In the genomic region with DNA sequence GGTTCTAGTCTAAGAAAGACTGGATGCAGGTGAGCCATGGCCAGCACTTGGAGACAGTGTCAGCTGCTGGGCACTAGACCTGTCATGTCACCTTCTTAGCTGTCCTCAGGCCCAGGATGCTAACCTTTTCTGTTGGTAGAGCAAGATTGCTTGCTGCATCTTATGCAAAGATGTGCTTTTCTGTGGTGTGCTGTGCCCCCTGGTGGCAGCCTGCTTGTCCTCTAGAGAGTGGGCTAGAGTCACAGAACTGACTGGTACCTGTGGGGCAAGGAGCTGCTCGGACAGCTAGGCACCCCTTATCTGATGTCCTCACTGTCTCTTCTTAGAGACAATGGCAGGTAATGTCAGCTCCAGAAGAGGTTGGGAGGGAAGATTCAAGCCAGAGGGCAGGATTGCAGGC, we compare ENCODE assay signal across 8 mouse cellular contexts. TPM values are rescaled to one million over a fixed set of nuclear protein-coding genes. Genes with fewer than 3 reads are reported as not detected.
DNase-seq lines count a peak whose midpoint lies in the region; ATAC-seq and TF ChIP-seq lines count a peak whose summit lies in the region.

No protein-coding gene starts in this region.

- H3K36me3 ChIP-seq in forebrain, embryonic 12.5 days (replicated peaks): peaks cover 65% of the 10 kb centered on the region
- peaks cover 79% of the 10 kb centered on the region for H3K36me3 ChIP-seq in hindbrain, embryonic 10.5 days

- peak; percentile 93 for TF ChIP-seq CTCF in lung, adult 2 months (IDR thresholded peaks at IDR 0.05; ENCODE audit: insufficient read depth, low read length)
- peak; percentile 23; the same call in 1 of the 2 replicates for TF ChIP-seq CTCF in olfactory bulb, adult 2 months (IDR thresholded peaks at IDR 0.05; ENCODE audit: insufficient read depth, low read depth, low read length)

- ATAC-seq in cerebellum, adult (ENCODE audit: insufficient number of reproducible peaks, low FRiP score, low TSS enrichment): peak; percentile 65
- ATAC-seq in forebrain, embryonic 12.5 days (ENCODE audit: low FRiP score): 0 out of 2 replicates have a peak, but pooled peaks have one; percentile 53

- no peaks in the 10 kb centered on the region for H3K4me1 ChIP-seq in forebrain, embryonic 12.5 days
- no peaks in the 10 kb centered on the region for H3K4me1 ChIP-seq in hindbrain, embryonic 10.5 days (replicated peaks)
- no peaks in the 10 kb centered on the region for H3K4me1 ChIP-seq in lung, adult 2 months (ENCODE audit: control insufficient read depth, insufficient read depth, low read length)
- H3K4me1 ChIP-seq in olfactory bulb, adult 2 months (ENCODE audit: control insufficient read depth, insufficient read depth, low read length): no peaks in the 10 kb centered on the region

- WGBS in forebrain, embryonic 12.5 days: 57% methylated on average over 1 of the region's 1 CpGs
- 56% methylated on average over 1 of the region's 1 CpGs for WGBS in hindbrain, embryonic 10.5 days
- WGBS in lung, adult 2 months: 49% methylated on average over 1 of the region's 1 CpGs
- 64% methylated on average over 1 of the region's 1 CpGs for WGBS in olfactory bulb, adult 2 months

- H3K9ac ChIP-seq in forebrain, embryonic 12.5 days: no peak overlapping the region

- no peaks in the 10 kb centered on the region for H3K9me3 ChIP-seq in forebrain, embryonic 12.5 days
- no peaks in the 10 kb centered on the region for H3K9me3 ChIP-seq in hindbrain, embryonic 10.5 days

- no peak for TF ChIP-seq POLR2A in lung, adult 2 months (IDR thresholded peaks at IDR 0.05; ENCODE audit: borderline replicate concordance, extremely low read depth, low read depth, low read length)
- no peak for TF ChIP-seq POLR2A in olfactory bulb, adult 2 months (IDR thresholded peaks at IDR 0.05; ENCODE audit: insufficient read depth, low read depth, low read length)

- no peak overlapping the region for H3K27ac ChIP-seq in forebrain, embryonic 12.5 days
- H3K27ac ChIP-seq in hindbrain, embryonic 10.5 days: no peak overlapping the region
- no peak overlapping the region for H3K27ac ChIP-seq in olfactory bulb, adult 2 months (ENCODE audit: insufficient read depth, low read depth, low read length)

- H3K4me3 ChIP-seq in forebrain, embryonic 12.5 days (replicated peaks): no peak overlapping the region
- no peak overlapping the region for H3K4me3 ChIP-seq in hindbrain, embryonic 10.5 days
- no peak overlapping the region for H3K4me3 ChIP-seq in lung, adult 2 months (replicated peaks; ENCODE audit: extremely low read depth, low read depth, low read length)
- H3K4me3 ChIP-seq in olfactory bulb, adult 2 months (ENCODE audit: insufficient read depth, low read depth, low read length): no peak overlapping the region

- DNase-seq in MEL-GATA-1-ER (ENCODE audit: extremely low read depth, low read depth): peak; percentile 45
- DNase-seq in hindbrain, embryonic 10.5 days (ENCODE audit: low spot score): peak; percentile 69
- DNase-seq in layer of hippocampus, adult 8-10 months (ENCODE audit: low spot score in 2 of 2): peak; percentile 53 to 65
- peak; percentile 78 for DNase-seq in lung, adult 2 months
- peak; percentile 85 for DNase-seq in thymus, postnatal 14 days

- H3K4me2 ChIP-seq in forebrain, embryonic 12.5 days: no peak overlapping the region

- H3K27me3 ChIP-seq in forebrain, embryonic 12.5 days: no peaks in the 10 kb centered on the region
- no peaks in the 10 kb centered on the region; the same call in 1 of the 2 replicates for H3K27me3 ChIP-seq in hindbrain, embryonic 10.5 days (ENCODE audit: insufficient read depth, poor library complexity, severe bottlenecking)

RNA-seq across cellular contexts. Expression of a gene that starts 53.2 kb away (rescaled TPM):
- 85.3 and 88.5 TPM in 2 replicates for polyA plus RNA-seq in forebrain, embryonic 12.5 days (2016; fragmentation: Nextera tagmentation; extraction: Ambion mirVana)
- 68.0 and 70.6 TPM in 2 replicates for polyA plus RNA-seq in hindbrain, embryonic 10.5 days (2016; fragmentation: Nextera tagmentation; extraction: Ambion mirVana)
- 10 to 100 TPM; 80.3 to 88.4 (median 83.4) TPM for total RNA-seq in layer of hippocampus, adult 8-10 months (2022)
- 73.4 and 92.4 TPM in 2 replicates for polyA plus RNA-seq in lung, adult 2 months (2012; rRNA removed)
- 174 and 208 TPM in 2 replicates for polyA plus RNA-seq in olfactory bulb, adult 2 months (2012; ENCODE audit: insufficient read depth, insufficient read length, low replicate concordance, missing spikeins)

RNA-seq across cellular contexts. Expression of a gene that starts 53.7 kb away (rescaled TPM):
- 1.1 TPM in 1 of 2 replicates, not detected in the other for polyA plus RNA-seq in forebrain, embryonic 12.5 days (2016; fragmentation: Nextera tagmentation; extraction: Ambion mirVana)
- 0.76 and 1.3 TPM in 2 replicates for polyA plus RNA-seq in hindbrain, embryonic 10.5 days (2016; fragmentation: Nextera tagmentation; extraction: Ambion mirVana)
- total RNA-seq in layer of hippocampus, adult 8-10 months (2022): 1 to 10 TPM in 1 of 4 experiments, not detected in 3; 1.6 TPM
- polyA plus RNA-seq in lung, adult 2 months (2012; rRNA removed): 0.85 TPM in 1 of 2 replicates, not detected in the other
- not detected in 2 replicates for polyA plus RNA-seq in olfactory bulb, adult 2 months (2012; ENCODE audit: insufficient read depth, insufficient read length, low replicate concordance, missing spikeins)
